Mouse (Mus musculus) liver, postnatal 0 days (tissue): ENCODE data around the gene Acbd7.

Experiments
- CTCF ChIP-seq: sonication (generic); IDR thresholded peaks from 2 replicates; pipeline ENCODE4 v1.5.1; 2016; ENCODE audit warnings: antibody characterized with exemption, low read depth
- EP300 ChIP-seq: IDR thresholded peaks from 2 replicates; pipeline ENCODE4 v1.6.1; 2016; ENCODE audit warnings: antibody characterized with exemption, low read depth, mild to moderate bottlenecking

- TF ChIP-seq CTCF, result no peak
- no peak for TF ChIP-seq EP300
Measured at GRCm38 (mm10) chr2:3355793-3356192, 19.8 kb downstream of the Acbd7 start.
